Mouse (Mus musculus) MEL (cell line): Measurements from ENCODE around the gene Dusp5. TPM values are rescaled to one million over a fixed set of nuclear protein-coding genes. Genes with fewer than 3 reads are reported as not detected.
A peak's percentile ranks its signal among the peaks of the same experiment; 100 is the strongest.

ENCODE experiments used
- DNase-seq: peaks from one replicate; pipeline ENCODE4 v3.0.0; 2011; ENCODE audit warnings: low read depth, low spot score
- H3K27ac ChIP-seq: 2 replicates; pipeline ENCODE4 v1.5.1; 2012; ENCODE audit warnings: low read depth, mild to moderate bottlenecking, control low read depth, low read length, moderate library complexity; ENCODE audit not compliant: control insufficient read depth
- H3K27me3 ChIP-seq, 2 experiments: fragments of 150-350 bp in 1 of 2; sonication (generic) in 1 of 2; 2 replicates each; pipeline ENCODE4 v1.6.1; 2012; ENCODE audit warnings: low read length in 2 of 2, mild to moderate bottlenecking in 2 of 2, improper control_type of control experiment in 1 of 2, moderate library complexity in 1 of 2; ENCODE audit not compliant: insufficient read depth in 2 of 2, control insufficient read depth in 1 of 2
- H3K36me3 ChIP-seq, 2 experiments: 2 replicates each; pipeline ENCODE4 v1.6.1; 2012 to 2014; ENCODE audit warnings: low read length in 2 of 2, improper control_type of control experiment in 1 of 2, inconsistent platforms in 1 of 2, mild to moderate bottlenecking in 1 of 2; ENCODE audit not compliant: insufficient read depth in 2 of 2, control insufficient read depth in 1 of 2
- H3K4me1 ChIP-seq, 2 experiments: fragments of 150-350 bp in 1 of 2; sonication (generic) in 1 of 2; 2 replicates each; pipeline ENCODE4 v1.6.1; 2012; ENCODE audit warnings: low read length in 2 of 2, improper control_type of control experiment in 1 of 2, mild to moderate bottlenecking in 1 of 2; ENCODE audit not compliant: insufficient read depth in 2 of 2, control insufficient read depth in 1 of 2
- H3K4me3 ChIP-seq, 2 experiments: fragments of 150-350 bp in 1 of 2; sonication (generic) in 1 of 2; 2 replicates each; pipeline ENCODE4 v1.5.1; 2012; ENCODE audit warnings: low read depth in 2 of 2, low read length in 2 of 2, mild to moderate bottlenecking in 2 of 2, moderate library complexity in 2 of 2, control low read depth in 1 of 2, improper control_type of control experiment in 1 of 2; ENCODE audit not compliant: control insufficient read depth in 1 of 2, insufficient read depth in 1 of 2
- H3K79me2 ChIP-seq: 2 replicates; pipeline ENCODE4 v1.6.1; 2012; ENCODE audit warnings: mild to moderate bottlenecking, low read length, moderate library complexity; ENCODE audit not compliant: control insufficient read depth, poor library complexity, insufficient read depth
- H3K9ac ChIP-seq: 2 replicates; pipeline ENCODE4 v1.6.1; 2012; ENCODE audit warnings: low read depth, mild to moderate bottlenecking, control low read depth, low read length, moderate library complexity; ENCODE audit not compliant: control insufficient read depth, poor library complexity, severe bottlenecking
- H3K9me3 ChIP-seq: fragments of 150-350 bp; sonication (generic); replicated peaks from 2 replicates; pipeline ENCODE4 v1.6.1; 2012; ENCODE audit warnings: mild to moderate bottlenecking, low read length, improper control_type of control experiment, moderate library complexity; ENCODE audit not compliant: insufficient read depth
- BHLHE40 ChIP-seq: IDR thresholded peaks from 2 replicates; pipeline ENCODE4 v1.6.1; 2012; ENCODE audit warnings: low read depth, mild to moderate bottlenecking, inconsistent platforms, low read length, improper control_type of control experiment, borderline replicate concordance
- CHD1 ChIP-seq: IDR thresholded peaks from 2 replicates; pipeline ENCODE4 v1.6.1; 2012; ENCODE audit warnings: low read depth, mild to moderate bottlenecking, inconsistent platforms, low read length, improper control_type of control experiment
- CHD2 ChIP-seq: IDR thresholded peaks from 2 replicates; pipeline ENCODE4 v1.6.1; 2011; ENCODE audit warnings: low read length, improper control_type of control experiment
- CTCF ChIP-seq, 3 experiments: IDR thresholded peaks in 2 of 3; conservative IDR thresholded peaks in 1 of 3; 2 replicates each; pipeline ENCODE4 v1.5.1; 2011 to 2012; ENCODE audit warnings: low read length in 3 of 3, low read depth in 2 of 3, mild to moderate bottlenecking in 2 of 3, improper control_type of control experiment in 1 of 3, inconsistent platforms in 1 of 3, mixed read lengths in 1 of 3, moderate library complexity in 1 of 3; ENCODE audit not compliant: control insufficient read depth in 1 of 3, insufficient read depth in 1 of 3, poor library complexity in 1 of 3, severe bottlenecking in 1 of 3
- E2F4 ChIP-seq: IDR thresholded peaks from 2 replicates; pipeline ENCODE4 v1.6.1; 2011; ENCODE audit warnings: low read depth, low read length, improper control_type of control experiment, borderline replicate concordance
- ELF1 ChIP-seq: IDR thresholded peaks from 2 replicates; pipeline ENCODE4 v1.6.1; 2014; ENCODE audit warnings: low read depth, mild to moderate bottlenecking, inconsistent platforms, low read length, improper control_type of control experiment, moderate library complexity
- EP300 ChIP-seq, 2 experiments: IDR thresholded peaks; 2 replicates each; pipeline ENCODE4 v1.6.1; 2011; ENCODE audit warnings: improper control_type of control experiment in 2 of 2, low read length in 2 of 2, low read depth in 1 of 2, mild to moderate bottlenecking in 1 of 2
- ETS1 ChIP-seq: IDR thresholded peaks from 2 replicates; pipeline ENCODE4 v1.6.1; 2012; ENCODE audit warnings: low read depth, mild to moderate bottlenecking, inconsistent platforms, low read length, improper control_type of control experiment, moderate library complexity
- GATA1 ChIP-seq: IDR thresholded peaks from 2 replicates; pipeline ENCODE4 v1.6.1; 2011; ENCODE audit warnings: low read depth, low read length, improper control_type of control experiment
- HCFC1 ChIP-seq: IDR thresholded peaks from 2 replicates; pipeline ENCODE4 v1.6.1; 2012; ENCODE audit warnings: low read depth, mild to moderate bottlenecking, inconsistent platforms, low read length, improper control_type of control experiment, moderate library complexity
- KAT2A ChIP-seq: conservative IDR thresholded peaks from 2 replicates; pipeline ENCODE4 v1.6.1; 2012; ENCODE audit warnings: low read depth, low read length, improper control_type of control experiment, inconsistent platforms
- MAFK ChIP-seq: IDR thresholded peaks from 2 replicates; pipeline ENCODE4 v1.6.1; 2011; ENCODE audit warnings: low read depth, mild to moderate bottlenecking, low read length, improper control_type of control experiment, borderline replicate concordance
- MAX ChIP-seq: IDR thresholded peaks from 2 replicates; pipeline ENCODE4 v1.6.1; 2011; ENCODE audit warnings: low read length, improper control_type of control experiment
- MAZ ChIP-seq: IDR thresholded peaks from 2 replicates; pipeline ENCODE4 v1.6.1; 2012; ENCODE audit warnings: low read depth, mild to moderate bottlenecking, inconsistent platforms, low read length, improper control_type of control experiment
- MXI1 ChIP-seq: IDR thresholded peaks from 2 replicates; pipeline ENCODE4 v1.6.1; 2011; ENCODE audit warnings: mild to moderate bottlenecking, low read depth, low read length, improper control_type of control experiment
- MYB ChIP-seq: IDR thresholded peaks from 2 replicates; pipeline ENCODE4 v1.6.1; 2011; ENCODE audit warnings: mild to moderate bottlenecking, low read depth, low read length, improper control_type of control experiment
- MYC ChIP-seq: IDR thresholded peaks from 2 replicates; pipeline ENCODE4 v1.6.1; 2011; ENCODE audit warnings: low read depth, mild to moderate bottlenecking, low read length, improper control_type of control experiment, moderate library complexity
- NELFE ChIP-seq: IDR thresholded peaks from 2 replicates; pipeline ENCODE4 v1.6.1; 2011; ENCODE audit warnings: low read depth, low read length, improper control_type of control experiment
- NRF1 ChIP-seq: IDR thresholded peaks from 2 replicates; pipeline ENCODE4 v1.6.1; 2014; ENCODE audit warnings: low read depth, mild to moderate bottlenecking, inconsistent platforms, low read length, improper control_type of control experiment, moderate library complexity; ENCODE audit not compliant: poor library complexity, insufficient read depth, severe bottlenecking
- POLR2A ChIP-seq, 2 experiments: IDR thresholded peaks; 2 replicates each; pipeline ENCODE4 v1.6.1; 2011 to 2012; ENCODE audit warnings: low read length in 2 of 2, mild to moderate bottlenecking in 2 of 2, control low read depth in 1 of 2, improper control_type of control experiment in 1 of 2, low read depth in 1 of 2, moderate library complexity in 1 of 2; ENCODE audit not compliant: control insufficient read depth in 1 of 2, insufficient read depth in 1 of 2, poor library complexity in 1 of 2
- POLR2AphosphoS2 ChIP-seq: IDR thresholded peaks from 2 replicates; pipeline ENCODE4 v1.6.1; 2011; ENCODE audit warnings: low read length, improper control_type of control experiment
- RAD21 ChIP-seq: IDR thresholded peaks from 2 replicates; pipeline ENCODE4 v1.6.1; 2011; ENCODE audit warnings: mild to moderate bottlenecking, low read depth, low read length, improper control_type of control experiment
- RCOR1 ChIP-seq: IDR thresholded peaks from 2 replicates; pipeline ENCODE4 v1.6.1; 2012; ENCODE audit warnings: low read depth, mild to moderate bottlenecking, inconsistent platforms, low read length, improper control_type of control experiment
- SIN3A ChIP-seq: IDR thresholded peaks from 2 replicates; pipeline ENCODE4 v1.6.1; 2012; ENCODE audit warnings: low read length, improper control_type of control experiment, inconsistent platforms
- SMC3 ChIP-seq: IDR thresholded peaks from 2 replicates; pipeline ENCODE4 v1.6.1; 2011; ENCODE audit warnings: low read depth, low read length, improper control_type of control experiment
- TBP ChIP-seq: IDR thresholded peaks from 2 replicates; pipeline ENCODE4 v1.8.0; 2011; ENCODE audit warnings: low read depth, low read length, improper control_type of control experiment
- TCF12 ChIP-seq: IDR thresholded peaks from 2 replicates; pipeline ENCODE4 v1.6.1; 2014; ENCODE audit warnings: low read depth, mild to moderate bottlenecking, inconsistent platforms, low read length, improper control_type of control experiment, moderate library complexity
- UBTF ChIP-seq: IDR thresholded peaks from 2 replicates; pipeline ENCODE4 v1.6.1; 2012; ENCODE audit warnings: low read depth, mild to moderate bottlenecking, inconsistent platforms, low read length, improper control_type of control experiment, moderate library complexity, borderline replicate concordance; ENCODE audit not compliant: insufficient read depth
- ZC3H11A ChIP-seq: IDR thresholded peaks from 2 replicates; pipeline ENCODE4 v1.6.1; 2012; ENCODE audit warnings: low read depth, mild to moderate bottlenecking, inconsistent platforms, low read length, improper control_type of control experiment
- ZMIZ1 ChIP-seq: IDR thresholded peaks from 2 replicates; pipeline ENCODE4 v1.6.1; 2012; ENCODE audit warnings: low read depth, mild to moderate bottlenecking, inconsistent platforms, low read length, improper control_type of control experiment, moderate library complexity
- ZNF384 ChIP-seq: IDR thresholded peaks from 2 replicates; pipeline ENCODE4 v1.6.1; 2012; ENCODE audit warnings: low read depth, mild to moderate bottlenecking, inconsistent platforms, low read length, improper control_type of control experiment
- polyA plus RNA-seq, 2 experiments: library from polyadenylated mRNA; stranded (reverse) in 1 of 2; unstranded in 1 of 2; fragments of >175 nt in 1 of 2; fragments of >200 nt in 1 of 2; gene quantifications; 2 replicates each; pipeline versions ENCODE4 v1.2.1 to v1.2.4; 2012; ENCODE audit warnings: low replicate concordance in 2 of 2, low read depth in 1 of 2; ENCODE audit not compliant: insufficient read length in 2 of 2, insufficient read depth in 1 of 2, missing spikeins in 1 of 2
- total RNA-seq: library from RNA; depleted of rRNA; stranded (reverse); fragments of 300-350 nt; gene quantifications from 2 replicates; pipeline ENCODE4 v1.2.3, GENCODE M21; 2012; rRNA removed

Dusp5 gene
- total RNA-seq (7.6 and 11.7 TPM in 2 replicates), polyA plus RNA-seq (10 to 100 TPM in 1 of 2 experiments, not detected in 1; 13.8 TPM)

- Histone ChIP-seq H3K36me3 (peaks cover 0 to 19% of the 10 kb centered on the region in 2 experiments; a peak in 2 of 4 replicates), H3K4me1 (peaks cover 2 to 28% of the 10 kb centered on the region in 2 experiments; a peak in 3 of 4 replicates), H3K9me3 (no peaks in the 10 kb centered on the region), H3K79me2 (peaks cover 8% of the 10 kb centered on the region), H3K27me3 (no peaks in the 10 kb centered on the region), H3K9ac (peak within 1 kb of the TSS; percentile 87), H3K27ac (peak within 1 kb of the TSS; percentile 18), H3K4me3 (peak within 1 kb of the TSS; percentile 71 to 88)
- peak; percentile 100 for DNase-seq
- peak; percentile 78 for TF ChIP-seq MXI1
- no peak for TF ChIP-seq RCOR1
- peak; percentile 48; the same call in 1 of the 2 replicates for TF ChIP-seq NRF1
- peak; percentile 47 for TF ChIP-seq MAX
- 0 out of 2 replicates have a peak, but pooled peaks have one; percentile 83 for TF ChIP-seq UBTF
- TF ChIP-seq ZC3H11A, result no peak
- 0 out of 2 replicates have a peak, but pooled peaks have one; percentile 63 for TF ChIP-seq MYC
- no peak for TF ChIP-seq BHLHE40
- no peak for TF ChIP-seq RAD21
- TF ChIP-seq ZMIZ1, result peak; percentile 95
- TF ChIP-seq ELF1, result peak; percentile 77
- no peak for TF ChIP-seq MYB
- peak; percentile 91 for TF ChIP-seq SIN3A
- TF ChIP-seq CHD1, result no peak
- peak; percentile 93 to 97 for TF ChIP-seq POLR2A (IDR thresholded peaks at IDR 0.05; ENCODE audit: control insufficient read depth in 1 of 2, insufficient read depth in 1 of 2, low read depth in 1 of 2, low read length in 2 of 2, poor library complexity in 1 of 2)
- no peak for TF ChIP-seq ZNF384
- peak; percentile 78; the same call in 1 of the 2 replicates for TF ChIP-seq POLR2AphosphoS2
- TF ChIP-seq SMC3, result no peak
- TF ChIP-seq TBP, result peak; percentile 97
- no peak for TF ChIP-seq GATA1
- TF ChIP-seq MAFK, result no peak
- TF ChIP-seq EP300 (IDR thresholded peaks at IDR 0.05; ENCODE audit: low read depth in 1 of 2, low read length in 2 of 2), result peak; percentile 42 to 61; a peak in 2 of 4 replicates
- TF ChIP-seq KAT2A, result no peak; the same call in 1 of the 2 replicates
- peak; percentile 75 for TF ChIP-seq HCFC1
- peak; percentile 78 for TF ChIP-seq TCF12
- TF ChIP-seq MAZ, result peak; percentile 85; the same call in 1 of the 2 replicates
- TF ChIP-seq ETS1, result peak; percentile 78
- no peak for TF ChIP-seq CHD2
- TF ChIP-seq NELFE, result peak; percentile 95
- no peak for TF ChIP-seq E2F4
- peak in 1 of 3 experiments; percentile 11; a peak in 1 of 6 replicates for TF ChIP-seq CTCF (IDR thresholded peaks at IDR 0.05 in 2 of 3, conservative IDR thresholded peaks at IDR 0.05 in 1 of 3; ENCODE audit: control insufficient read depth in 1 of 3, insufficient read depth in 1 of 3, low read depth in 2 of 3, low read length in 3 of 3, poor library complexity in 1 of 3, severe bottlenecking in 1 of 3)
Observed at GRCm38 (mm10) chr19:53528752-53529454, at the start of gene Dusp5. Gene Dusp5 (plus strand): TSS chr19:53529109.
